Mouse (Mus musculus) embryonic fibroblast, embryonic 13.5 days (primary cell): ENCODE data around the gene Card11.

ENCODE experiments used
- CTCF ChIP-seq: IDR thresholded peaks from 2 replicates; pipeline ENCODE4 v1.5.1; 2011; ENCODE audit warnings: mild to moderate bottlenecking, control low read depth, low read length, moderate library complexity, borderline replicate concordance; ENCODE audit not compliant: insufficient read depth
- POLR2A ChIP-seq: IDR thresholded peaks from 2 replicates; pipeline ENCODE4 v1.6.1; 2011; ENCODE audit warnings: low read depth, mild to moderate bottlenecking, control low read depth, low read length, moderate library complexity

DNA sequence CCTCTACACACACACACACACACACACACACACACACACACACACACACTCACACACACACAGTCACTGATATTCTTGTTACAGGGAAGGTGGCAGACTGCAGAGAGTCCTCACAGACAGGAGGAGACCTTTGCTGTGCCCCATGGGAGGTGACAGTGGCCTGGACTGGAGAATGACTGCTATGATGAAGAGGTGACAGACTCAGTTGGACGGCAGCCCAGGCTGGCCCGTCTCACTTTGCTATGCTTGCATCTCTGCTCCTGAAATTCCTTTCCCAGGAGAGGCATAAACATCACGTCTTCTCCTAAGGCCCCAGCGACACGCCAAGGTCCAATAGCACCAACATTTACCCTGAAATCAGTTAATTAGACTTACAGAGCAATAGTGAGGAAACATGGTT is 146.7 kb downstream of the Card11 start:
- no peak for TF ChIP-seq POLR2A
- no peak for TF ChIP-seq CTCF
